Mouse (Mus musculus) ovary, postnatal 36 days (tissue): Measurements from ENCODE around the gene U90926.

ENCODE experiments used
- DNase-seq: peaks from one replicate; pipeline ENCODE4 v3.0.0; 2022; ENCODE audit warnings: low spot score, mixed read lengths

The U90926 gene

DNA sequence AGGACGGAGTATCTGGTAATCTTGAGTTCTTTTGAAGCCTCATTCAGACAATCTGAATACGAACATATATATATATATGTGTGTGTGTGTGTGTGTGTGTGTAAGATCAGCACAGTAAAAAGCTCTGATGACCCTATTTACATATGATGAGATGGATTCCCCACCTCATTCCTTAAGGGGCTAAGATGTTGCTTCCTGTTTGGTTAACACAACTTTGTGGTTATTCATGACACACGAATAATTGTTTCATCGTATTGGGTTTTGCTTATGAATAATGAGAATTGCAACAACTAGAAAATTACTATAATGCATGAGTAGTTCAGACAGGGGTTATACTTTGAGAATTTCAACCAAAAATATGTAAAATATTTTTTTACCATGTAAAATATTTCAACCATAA lies at the start of gene U90926:
U90926 (minus strand) TSS at position 101 of the 400 bp plus-strand sequence.
- no peak for DNase-seq

DNA sequence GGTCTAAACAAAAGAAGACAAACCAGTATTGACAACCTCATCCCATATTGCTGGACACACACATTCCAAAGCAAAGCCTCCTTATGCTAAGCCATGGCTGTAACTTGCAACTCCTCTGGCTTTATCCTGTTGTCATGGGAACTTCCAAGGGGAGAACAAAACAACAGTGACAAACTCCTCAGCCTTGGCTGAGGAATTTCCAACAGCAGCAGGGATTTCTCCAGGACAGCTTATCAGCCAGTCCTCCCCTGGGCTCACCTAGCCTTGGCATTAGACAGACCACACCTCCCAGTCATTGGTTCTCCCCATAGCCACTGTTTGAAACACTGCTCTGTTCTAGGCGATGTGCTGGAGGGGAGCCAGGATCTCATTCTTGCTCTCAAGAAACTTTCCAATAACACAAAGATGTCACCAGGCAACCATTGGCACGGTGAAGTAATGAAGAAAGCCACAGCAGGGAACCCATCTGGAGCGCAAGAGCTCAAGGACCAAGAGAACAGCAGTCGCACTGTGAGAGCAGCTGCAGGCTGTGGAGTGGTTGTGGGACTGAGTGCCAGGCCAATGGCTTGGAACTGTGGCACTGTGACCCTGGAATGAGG lies 48.7 kb upstream of the U90926 start:
- peak; percentile 70 for DNase-seq

GRCm38 (mm10) chr5:92262646-92263045 lies 47.4 kb upstream of the U90926 start:
- DNase-seq = no peak

GRCm38 (mm10) chr5:92256218-92256617 lies 41.0 kb upstream of the U90926 start, which contains the start of gene Ppef2:
Gene Ppef2, minus strand, starts transcription at chr5:92256278.
- no peak for DNase-seq

GRCm38 (mm10) chr5:92254476-92254875 lies 39.3 kb upstream of the U90926 start:
- DNase-seq = no peak

DNA sequence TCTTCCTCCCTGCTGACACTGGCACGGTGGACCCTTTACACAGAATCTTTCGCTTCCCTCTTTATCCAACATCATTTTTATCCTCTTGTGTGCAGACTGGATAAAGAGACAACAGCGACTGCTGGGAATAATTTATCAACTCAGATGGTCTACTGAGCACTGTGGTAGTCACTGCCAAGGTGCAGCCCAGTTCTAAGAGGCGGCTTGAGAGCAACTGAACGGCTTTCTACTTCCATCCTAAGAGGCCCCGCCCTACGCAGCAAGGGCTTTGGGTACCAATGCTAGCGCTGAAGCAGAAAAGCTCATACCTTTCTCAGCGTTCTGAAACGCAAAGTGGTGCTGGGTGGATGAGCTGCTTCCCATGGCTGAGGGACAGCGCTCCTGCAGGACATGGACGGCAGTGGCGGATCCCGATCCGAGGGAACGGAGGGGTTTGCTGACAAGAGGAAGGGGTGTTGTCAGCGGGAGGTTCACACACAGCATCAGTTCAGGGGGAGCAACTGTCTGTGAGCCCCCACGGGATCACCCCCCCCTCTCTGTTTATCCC lies 37.7 kb upstream of the U90926 start:
- DNase-seq = no peak

- DNase-seq = no peak
Observed at GRCm38 (mm10) chr5:92252031-92252430, 36.8 kb upstream of the U90926 start.

DNA sequence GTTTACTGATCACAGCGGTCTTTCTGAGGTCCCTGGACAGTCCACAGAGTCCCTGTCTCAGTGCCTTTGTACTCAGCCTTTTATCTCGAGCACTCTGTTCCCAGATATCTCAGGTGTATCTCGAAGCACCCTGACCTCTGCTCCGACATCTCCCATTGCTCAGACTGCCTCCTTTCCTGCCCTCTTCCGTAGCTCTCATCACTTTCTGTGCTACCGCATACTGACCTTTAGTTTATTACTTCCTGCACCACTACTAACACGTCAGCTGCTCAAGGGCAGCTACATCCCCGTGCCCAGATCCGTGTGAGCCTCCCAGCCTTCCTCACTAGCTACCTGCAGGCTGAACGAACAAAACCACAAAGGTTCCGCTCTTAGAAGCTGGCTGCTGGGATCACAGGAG lies 33.4 kb upstream of the U90926 start:
- DNase-seq = no peak

- DNase-seq = no peak
Observed at GRCm38 (mm10) chr5:92245483-92245882, 30.3 kb upstream of the U90926 start.

DNA sequence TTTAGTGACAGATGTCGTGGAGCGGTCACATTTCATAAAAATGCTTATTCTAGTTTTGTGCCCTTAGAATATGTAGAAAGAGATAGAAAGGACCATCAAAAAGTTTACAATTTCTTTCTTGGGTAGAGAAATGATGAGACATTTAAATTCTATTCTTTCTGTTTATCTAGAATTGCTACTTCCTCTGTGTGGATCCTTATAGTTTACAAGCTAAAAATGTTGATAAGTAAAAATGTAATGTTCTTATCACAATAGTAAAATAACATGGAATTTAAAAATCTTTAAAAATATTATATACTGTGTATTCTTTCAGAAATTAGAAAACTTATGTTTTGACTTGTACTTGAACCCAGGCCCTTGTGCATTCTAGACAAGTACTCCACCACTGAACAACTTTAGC lies 29.7 kb upstream of the U90926 start:
- DNase-seq = no peak

- no peak for DNase-seq
Observed at GRCm38 (mm10) chr5:92240769-92241168, 25.6 kb upstream of the U90926 start.

GRCm38 (mm10) chr5:92239333-92240232 lies 24.4 kb upstream of the U90926 start:
- DNase-seq = peak; percentile 66

- DNase-seq = no peak
Observed at GRCm38 (mm10) chr5:92234939-92235557, 19.8 kb upstream of the U90926 start.

DNA sequence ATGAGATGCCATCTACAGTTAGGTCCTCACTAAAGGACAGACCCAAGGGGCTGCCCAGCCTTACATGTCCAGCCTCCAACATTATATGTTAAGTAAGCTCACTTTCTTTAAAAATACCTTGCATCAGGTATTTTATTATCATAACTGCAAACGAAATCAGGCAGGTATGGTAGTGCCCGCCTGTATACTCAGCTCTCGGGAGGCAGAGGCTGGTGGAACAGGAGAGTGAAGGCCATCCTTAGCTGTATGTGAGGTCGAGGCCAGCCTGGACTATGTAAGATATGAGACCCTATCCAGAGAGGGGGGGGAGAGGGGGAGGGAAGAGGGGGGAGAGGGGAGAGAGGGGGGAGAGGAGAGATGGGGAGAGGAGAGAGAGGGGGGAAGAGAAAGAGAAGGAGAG lies 18.2 kb upstream of the U90926 start:
- no peak for DNase-seq

GRCm38 (mm10) chr5:92231836-92232235 lies 16.6 kb upstream of the U90926 start:
- no peak for DNase-seq

GRCm38 (mm10) chr5:92230306-92230705 lies 15.1 kb upstream of the U90926 start:
- DNase-seq = no peak

GRCm38 (mm10) chr5:92229514-92229913 lies 14.3 kb upstream of the U90926 start:
- no peak for DNase-seq

GRCm38 (mm10) chr5:92228776-92229175 lies 13.6 kb upstream of the U90926 start:
- DNase-seq = no peak

GRCm38 (mm10) chr5:92227782-92228181 lies 12.6 kb upstream of the U90926 start:
- DNase-seq = no peak

GRCm38 (mm10) chr5:92220287-92220902 lies 5.2 kb upstream of the U90926 start:
- no peak for DNase-seq

DNA sequence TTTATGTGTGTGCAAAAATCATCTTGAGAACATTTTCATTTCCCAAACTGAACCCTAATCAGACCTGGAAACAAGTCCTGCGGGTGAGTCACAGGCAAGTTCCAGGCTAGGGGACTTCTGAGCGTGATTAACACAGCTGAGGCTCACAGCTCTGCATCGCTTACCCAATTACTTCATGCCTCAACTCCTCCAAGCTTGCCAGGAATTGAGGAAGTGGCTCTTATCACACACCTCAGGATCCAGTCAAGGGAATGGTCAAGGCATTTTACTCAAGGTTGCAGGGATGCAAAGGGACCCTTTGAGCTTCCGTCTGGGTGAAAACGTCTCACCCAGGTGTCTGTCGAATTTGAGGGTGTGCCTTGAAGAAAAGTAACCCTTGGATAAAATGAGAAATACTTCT lies 4.6 kb upstream of the U90926 start:
- DNase-seq = no peak
